Comparison of ENCODE assay signal across 19 mouse cellular contexts in genomic region chr7:83616268-83616667, GRCm38 (mm10). TPM values are rescaled to one million over a fixed set of nuclear protein-coding genes. Genes with fewer than 3 reads are reported as not detected.
DNase-seq lines count a peak whose midpoint lies in the region; ATAC-seq and TF ChIP-seq lines count a peak whose summit lies in the region.
"Had no signal": no experiment of that assay in that cellular context is flagged by ENCODE, and none has a peak within 500 bp of the region (broad histone marks: within the 10 kb centered on the region; RNA-seq: fewer than 3 reads in every experiment).

No protein-coding gene starts in this region.

- no peak overlapping the region for H3K4me2 ChIP-seq in liver, postnatal 0 days (ENCODE audit: low read depth, low read length)
- H3K4me2 ChIP-seq in liver, embryonic 12.5 days = no peak overlapping the region
- H3K4me2 ChIP-seq in hindbrain, postnatal 0 days (ENCODE audit: low read depth, low read length) = no peak overlapping the region
- no peak overlapping the region for H3K4me2 ChIP-seq in forebrain, postnatal 0 days (ENCODE audit: low read depth)
- H3K4me2 ChIP-seq: embryonic facial prominence, embryonic 12.5 days; forebrain, embryonic 13.5 days; kidney, embryonic 15.5 days; limb, embryonic 13.5 days had no signal

- H3K4me3 ChIP-seq in liver, postnatal 0 days (ENCODE audit: low read depth, low read length) = no peak overlapping the region
- no peak overlapping the region for H3K4me3 ChIP-seq in liver, embryonic 12.5 days
- H3K4me3 ChIP-seq in hindbrain, postnatal 0 days (ENCODE audit: low read length) = no peak overlapping the region
- no peak overlapping the region for H3K4me3 ChIP-seq in forebrain, postnatal 0 days (ENCODE audit: low read depth, low read length)
- H3K4me3 ChIP-seq: embryonic facial prominence, embryonic 12.5 days; erythroblast, embryonic 14.5 days; forebrain, embryonic 13.5 days; kidney, embryonic 15.5 days; limb, embryonic 13.5 days; midbrain, embryonic 10.5 days had no signal

- WGBS in liver, postnatal 0 days (ENCODE audit: insufficient replicate concordance) = 50% methylated on average over 3 of the region's 3 CpGs
- WGBS in liver, embryonic 12.5 days (ENCODE audit: insufficient replicate concordance) = 69% methylated on average over 3 of the region's 3 CpGs
- 85% methylated on average over 3 of the region's 3 CpGs for WGBS in hindbrain, postnatal 0 days
- 92% methylated on average over 3 of the region's 3 CpGs for WGBS in forebrain, postnatal 0 days

- no peak overlapping the region for H3K9ac ChIP-seq in liver, postnatal 0 days (replicated peaks)
- no peak overlapping the region for H3K9ac ChIP-seq in liver, embryonic 12.5 days
- H3K9ac ChIP-seq in hindbrain, postnatal 0 days (replicated peaks; ENCODE audit: low read length) = no peak overlapping the region
- H3K9ac ChIP-seq in forebrain, postnatal 0 days = no peak overlapping the region
- H3K9ac ChIP-seq: embryonic facial prominence, embryonic 12.5 days; forebrain, embryonic 13.5 days; kidney, embryonic 15.5 days; limb, embryonic 13.5 days had no signal

- TF ChIP-seq CTCF in liver, postnatal 0 days (IDR thresholded peaks at IDR 0.05; ENCODE audit: low read depth) = no peak
- no peak for TF ChIP-seq CTCF in hindbrain, postnatal 0 days (IDR thresholded peaks at IDR 0.05; ENCODE audit: low read depth)
- TF ChIP-seq CTCF in forebrain, postnatal 0 days (IDR thresholded peaks at IDR 0.05; ENCODE audit: low read depth) = no peak

- H3K9me3 ChIP-seq in liver, postnatal 0 days (ENCODE audit: low read length) = no peaks in the 10 kb centered on the region
- H3K9me3 ChIP-seq in liver, embryonic 12.5 days (replicated peaks) = no peaks in the 10 kb centered on the region
- no peaks in the 10 kb centered on the region for H3K9me3 ChIP-seq in hindbrain, postnatal 0 days (ENCODE audit: low read length)
- H3K9me3 ChIP-seq in forebrain, postnatal 0 days (ENCODE audit: low read length) = no peaks in the 10 kb centered on the region
- H3K9me3 ChIP-seq: embryonic facial prominence, embryonic 12.5 days; forebrain, embryonic 13.5 days; kidney, embryonic 15.5 days; limb, embryonic 13.5 days; midbrain, embryonic 10.5 days had no signal

- no peaks in the 10 kb centered on the region for H3K27me3 ChIP-seq in liver, postnatal 0 days (ENCODE audit: insufficient read depth, low read length)
- no peaks in the 10 kb centered on the region for H3K27me3 ChIP-seq in liver, embryonic 12.5 days (replicated peaks)
- no peaks in the 10 kb centered on the region for H3K27me3 ChIP-seq in hindbrain, postnatal 0 days (ENCODE audit: insufficient read depth, low read length)
- no peaks in the 10 kb centered on the region for H3K27me3 ChIP-seq in forebrain, postnatal 0 days (ENCODE audit: insufficient read depth, low read length)
- H3K27me3 ChIP-seq: embryonic facial prominence, embryonic 12.5 days; forebrain, embryonic 13.5 days; kidney, embryonic 15.5 days; limb, embryonic 13.5 days had no signal

- 0 out of 2 replicates have a peak, but pooled peaks cover 5% of the 10 kb centered on the region for H3K4me1 ChIP-seq in liver, postnatal 0 days (ENCODE audit: insufficient read depth)
- no peaks in the 10 kb centered on the region for H3K4me1 ChIP-seq in liver, embryonic 12.5 days
- H3K4me1 ChIP-seq in hindbrain, postnatal 0 days (ENCODE audit: insufficient read depth, low read length) = no peaks in the 10 kb centered on the region
- no peaks in the 10 kb centered on the region for H3K4me1 ChIP-seq in forebrain, postnatal 0 days (ENCODE audit: insufficient read depth)
- H3K4me1 ChIP-seq: forebrain, embryonic 13.5 days; midbrain, embryonic 10.5 days had no signal

- no peaks in the 10 kb centered on the region for H3K36me3 ChIP-seq in liver, postnatal 0 days (replicated peaks; ENCODE audit: insufficient read depth, low read length)
- H3K36me3 ChIP-seq in liver, embryonic 12.5 days = no peaks in the 10 kb centered on the region
- H3K36me3 ChIP-seq in hindbrain, postnatal 0 days (ENCODE audit: insufficient read depth, low read length) = no peaks in the 10 kb centered on the region
- H3K36me3 ChIP-seq in forebrain, postnatal 0 days (ENCODE audit: insufficient read depth) = no peaks in the 10 kb centered on the region
- H3K36me3 ChIP-seq: embryonic facial prominence, embryonic 12.5 days; kidney, embryonic 15.5 days; limb, embryonic 13.5 days; midbrain, embryonic 10.5 days had no signal

- DNase-seq in liver, postnatal 0 days = no peak
- DNase-seq in NIH3T3 (ENCODE audit: low read depth) = peak; percentile 13
- DNase-seq in hindbrain, postnatal 0 days (ENCODE audit: low spot score) = no peak
- DNase-seq in forebrain, postnatal 0 days = no peak
- DNase-seq: adrenal gland, postnatal 25 days; cerebellum, adult 9-11 months; gastrocnemius, postnatal 10 days; lung, postnatal 10 days had no signal

- peak; percentile 41; the same call in 1 of the 2 replicates for ATAC-seq in liver, postnatal 0 days
- ATAC-seq in liver, embryonic 12.5 days = no peak
- peak; percentile 90 for ATAC-seq in common myeloid progenitor, adult 5-6 weeks (replicated peaks; ENCODE audit: low read depth, poor library complexity, severe bottlenecking)
- peak; percentile 53; the same call in 1 of the 2 replicates for ATAC-seq in neutrophil, adult 5-6 weeks (ENCODE audit: extremely low read depth, insufficient number of reproducible peaks, low FRiP score, poor library complexity, severe bottlenecking)
- no peak for ATAC-seq in hindbrain, postnatal 0 days
- ATAC-seq in forebrain, postnatal 0 days = no peak
- ATAC-seq: CD4-positive, CD25-positive, alpha-beta regulatory T cell, adult 4 months; forebrain, embryonic 13.5 days had no signal

- TF ChIP-seq EP300 in liver, postnatal 0 days (IDR thresholded peaks at IDR 0.05; ENCODE audit: low read depth) = no peak

- 0 out of 2 replicates have a peak overlapping the region, but pooled peaks have one; percentile 16 for H3K27ac ChIP-seq in liver, postnatal 0 days (ENCODE audit: low read depth)
- no peak overlapping the region for H3K27ac ChIP-seq in liver, embryonic 12.5 days
- no peak overlapping the region for H3K27ac ChIP-seq in hindbrain, postnatal 0 days
- no peak overlapping the region for H3K27ac ChIP-seq in forebrain, postnatal 0 days (ENCODE audit: low read depth, low read length)
- H3K27ac ChIP-seq: embryonic facial prominence, embryonic 12.5 days; forebrain, embryonic 13.5 days; kidney, embryonic 15.5 days; limb, embryonic 13.5 days; midbrain, embryonic 10.5 days; stomach, postnatal 0 days had no signal

RNA-seq across cellular contexts. Expression of gene Stard5, which starts 15.5 kb away (rescaled TPM):
- 61.4 and 63.2 TPM in 2 replicates for polyA plus RNA-seq in liver, postnatal 0 days (2015; fragmentation: Nextera tagmentation; extraction: Ambion mirVana)
- polyA plus RNA-seq in liver, embryonic 12.5 days (2016; fragmentation: Nextera tagmentation; extraction: Ambion mirVana) = 7.6 and 7.9 TPM in 2 replicates
- 5.8 and 6.1 TPM in 2 replicates for total RNA-seq in common myeloid progenitor, adult 5-6 weeks (2017)
- total RNA-seq in neutrophil, adult 5-6 weeks (2017) = 49.9 and 57.6 TPM in 2 replicates
- total RNA-seq in hindbrain, postnatal 0 days (2014; rRNA removed) = 6.1 and 7.5 TPM in 2 replicates
- polyA plus RNA-seq in hindbrain, postnatal 0 days (2015; fragmentation: Nextera tagmentation; extraction: Ambion mirVana) = 6.6 and 7.8 TPM in 2 replicates
- total RNA-seq in forebrain, postnatal 0 days (2014; rRNA removed) = 6.5 and 9.6 TPM in 2 replicates
- 4.8 and 5.5 TPM in 2 replicates for polyA plus RNA-seq in forebrain, postnatal 0 days (2015; fragmentation: Nextera tagmentation; extraction: Ambion mirVana)

RNA-seq across cellular contexts. Expression of gene Tmc3, which starts 31.5 kb away (rescaled TPM):
- polyA plus RNA-seq in liver, postnatal 0 days (2015; fragmentation: Nextera tagmentation; extraction: Ambion mirVana) = 0.09 and 0.21 TPM in 2 replicates
- 0.23 and 0.46 TPM in 2 replicates for polyA plus RNA-seq in liver, embryonic 12.5 days (2016; fragmentation: Nextera tagmentation; extraction: Ambion mirVana)
- 0.69 TPM in 1 of 2 replicates, not detected in the other for total RNA-seq in common myeloid progenitor, adult 5-6 weeks (2017)
- total RNA-seq in neutrophil, adult 5-6 weeks (2017) = 0.35 TPM in 1 of 2 replicates, not detected in the other
- total RNA-seq in hindbrain, postnatal 0 days (2014; rRNA removed) = 0.93 and 0.94 TPM in 2 replicates
- polyA plus RNA-seq in hindbrain, postnatal 0 days (2015; fragmentation: Nextera tagmentation; extraction: Ambion mirVana) = 0.29 and 0.43 TPM in 2 replicates
- 0.24 and 0.46 TPM in 2 replicates for total RNA-seq in forebrain, postnatal 0 days (2014; rRNA removed)
- polyA plus RNA-seq in forebrain, postnatal 0 days (2015; fragmentation: Nextera tagmentation; extraction: Ambion mirVana) = 0.08 TPM in 1 of 2 replicates, not detected in the other
- polyA plus RNA-seq: erythroblast, embryonic 14.5 days had no signal

Comparison
In these comparisons a context has a peak if more than half of its experiments do, and no peak if none do; other contexts are left out.
1. ATAC-seq: peak in liver, postnatal 0 days (single experiment), common myeloid progenitor, adult 5-6 weeks (single experiment) and neutrophil, adult 5-6 weeks (single experiment); none in liver, embryonic 12.5 days (single experiment), hindbrain, postnatal 0 days (single experiment) and forebrain, postnatal 0 days (single experiment).